Mouse (Mus musculus): ENCODE results near the gene Ube4a. TPM values are rescaled to one million over a fixed set of nuclear protein-coding genes. Genes with fewer than 3 reads are reported as not detected.
A peak's percentile ranks its signal among the peaks of the same experiment; 100 is the strongest.

Ube4a gene
- total and polyA plus RNA-seq, 3 experiments, result 14.6 to 28.3 (median 18.2) TPM

- TF ChIP-seq UBTF (IDR thresholded peaks at IDR 0.05; ENCODE audit: low read depth, low read length) (no peak), POLR2AphosphoS2 (IDR thresholded peaks at IDR 0.05; ENCODE audit: low read depth, low read length) (no peak), PAX5 (IDR thresholded peaks at IDR 0.05; ENCODE audit: low read length) (no peak), USF1 (IDR thresholded peaks at IDR 0.05; ENCODE audit: low read depth, low read length) (no peak), CHD1 (IDR thresholded peaks at IDR 0.05; ENCODE audit: low read depth, low read length) (no peak), MAX (IDR thresholded peaks at IDR 0.05; ENCODE audit: low read length) (peak; percentile 100), NRF1 (IDR thresholded peaks at IDR 0.05; ENCODE audit: low read depth, low read length) (peak; percentile 79), MAFK (IDR thresholded peaks at IDR 0.05; ENCODE audit: insufficient replicate concordance, low read length) (no peak), MYC (IDR thresholded peaks at IDR 0.05; ENCODE audit: low read depth, low read length) (no peak), HCFC1 (IDR thresholded peaks at IDR 0.05; ENCODE audit: low read depth, low read length) (peak; percentile 89), SIN3A (IDR thresholded peaks at IDR 0.05; ENCODE audit: low read length) (peak; percentile 90), MAZ (IDR thresholded peaks at IDR 0.05; ENCODE audit: low read depth, low read length) (no peak), RCOR1 (conservative IDR thresholded peaks at IDR 0.05; ENCODE audit: low read depth, low read length) (no peak), IRF4 (IDR thresholded peaks at IDR 0.05; ENCODE audit: low read depth, low read length) (peak; percentile 23; the same call in 1 of the 2 replicates), MEF2A (IDR thresholded peaks at IDR 0.05; ENCODE audit: borderline replicate concordance, low read depth, low read length) (no peak), ZNF384 (IDR thresholded peaks at IDR 0.05; ENCODE audit: low read depth, low read length) (no peak), ELF1 (IDR thresholded peaks at IDR 0.05; ENCODE audit: low read depth, low read length) (peak; percentile 91), GABPA (IDR thresholded peaks at IDR 0.05; ENCODE audit: insufficient replicate concordance, low read depth, low read length) (no peak; the same call in 1 of the 2 replicates), SMC3 (IDR thresholded peaks at IDR 0.05; ENCODE audit: low read depth, low read length) (no peak)
Measured at GRCm38 (mm10) chr9:44920374-44921122, 44.9 kb downstream of the Ube4a start, which contains the start of gene Atp5l (continued).

- Histone ChIP-seq H3K4me2 (ENCODE audit: insufficient read depth, low read depth, poor library complexity, severe bottlenecking) (peak overlapping the region; percentile 84), H3K4me3 (replicated peaks in 1 of 3; ENCODE audit: low read depth in 2 of 3, low read length in 2 of 3, poor library complexity in 1 of 3) (peak overlapping the region; percentile 88 to 100 (median 98)), H3K27me3 (replicated peaks) (no peaks in the 10 kb centered on the region), H3K27ac (ENCODE audit: insufficient read depth, low read depth) (no peak overlapping the region), H3K4me1 (ENCODE audit: control insufficient read depth in 1 of 2, insufficient read depth in 2 of 2) (peaks cover 0 to 28% of the 10 kb centered on the region in 2 experiments; a peak in 2 of 4 replicates), H3K9ac (ENCODE audit: insufficient read depth, low read depth) (peak overlapping the region; percentile 99), H3K79me2 (replicated peaks; ENCODE audit: control insufficient read depth, extremely low read depth, insufficient read depth, poor library complexity, severe bottlenecking) (peaks cover 53% of the 10 kb centered on the region), H3K36me3 (replicated peaks in 1 of 2; ENCODE audit: control insufficient read depth in 1 of 2, insufficient read depth in 1 of 2, low read length in 1 of 2) (peaks cover 2 to 38% of the 10 kb centered on the region in 2 experiments), H3K9me3 (replicated peaks; ENCODE audit: low read length) (no peaks in the 10 kb centered on the region)
- dilution Hi-C loops (cut with MboI; ENCODE audit: extremely low pct_ligation_motif_present, extremely low pct_unique_long_range_greater_than_20kb, low sequenced_read_pairs) (no loop called here), in situ Hi-C loops (cut with MboI; ENCODE audit: low pct_ligation_motif_present, low pct_unique_long_range_greater_than_20kb, low sequenced_read_pairs) (no loop called here)
- TF ChIP-seq PAX5 (IDR thresholded peaks at IDR 0.05; ENCODE audit: low read length) (no peak), HCFC1 (IDR thresholded peaks at IDR 0.05; ENCODE audit: low read depth, low read length) (no peak), TBP (conservative IDR thresholded peaks at IDR 0.05; ENCODE audit: low read depth, low read length) (no peak), TCF12 (IDR thresholded peaks at IDR 0.05; ENCODE audit: low read depth, low read length) (no peak), EP300 (IDR thresholded peaks at IDR 0.05; ENCODE audit: low read length) (no peak), CHD1 (IDR thresholded peaks at IDR 0.05; ENCODE audit: low read depth, low read length) (no peak), ZKSCAN1 (IDR thresholded peaks at IDR 0.05; ENCODE audit: borderline replicate concordance, low read depth, low read length) (no peak), JUN (IDR thresholded peaks at IDR 0.05; ENCODE audit: insufficient read depth, low read depth, low read length) (no peak)
- DNase-seq (ENCODE audit: extremely low read depth), result no peak
Measured at GRCm38 (mm10) chr9:44919606-44920005, 45.8 kb downstream of the Ube4a start.
